Mouse (Mus musculus) C3H10T1/2 (cell line): ENCODE measurements around the gene Gm29094. TPM values are rescaled to one million over a fixed set of nuclear protein-coding genes. Genes with fewer than 3 reads are reported as not detected.

ENCODE experiments used
- polyA plus RNA-seq, 2 experiments: library from polyadenylated mRNA; unstranded; fragments of >200 nt; fragmentation: generic; extraction: Trizol; gene quantifications; one replicate each; pipeline ENCODE4 v1.2.1; 2012; ENCODE audit warnings: missing spikeins in 2 of 2

Gm29094 gene
- polyA plus RNA-seq: not detected

DNA sequence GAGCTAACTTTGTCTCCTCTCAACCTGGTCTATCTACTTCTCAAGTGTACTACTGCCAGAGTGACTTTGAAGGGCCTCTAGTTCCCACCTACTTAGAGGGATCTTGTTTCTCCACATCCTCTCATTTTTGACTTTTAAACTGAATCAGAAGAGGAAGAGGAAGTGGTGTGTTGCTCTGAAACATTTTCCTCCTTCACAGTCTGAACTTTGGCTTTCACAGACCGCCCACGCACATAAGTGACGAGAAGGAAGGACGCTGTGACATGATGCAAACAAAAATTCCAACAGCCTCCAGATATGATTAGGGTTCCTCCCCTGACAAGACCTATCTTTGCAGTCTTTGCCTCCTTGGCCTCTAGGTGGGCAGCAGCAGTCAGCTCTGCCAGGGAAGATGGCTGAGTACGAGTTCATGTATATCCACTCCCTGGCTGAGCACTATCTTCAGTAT lies at the start of gene Gm29094, which contains the start of gene Bcl2a1b:
Gene Gm29094, plus strand, starts transcription at position 411 of the 448 bp plus-strand sequence.
Gene Bcl2a1b, plus strand, starts transcription at position 241 of the 448 bp plus-strand sequence.

DNA sequence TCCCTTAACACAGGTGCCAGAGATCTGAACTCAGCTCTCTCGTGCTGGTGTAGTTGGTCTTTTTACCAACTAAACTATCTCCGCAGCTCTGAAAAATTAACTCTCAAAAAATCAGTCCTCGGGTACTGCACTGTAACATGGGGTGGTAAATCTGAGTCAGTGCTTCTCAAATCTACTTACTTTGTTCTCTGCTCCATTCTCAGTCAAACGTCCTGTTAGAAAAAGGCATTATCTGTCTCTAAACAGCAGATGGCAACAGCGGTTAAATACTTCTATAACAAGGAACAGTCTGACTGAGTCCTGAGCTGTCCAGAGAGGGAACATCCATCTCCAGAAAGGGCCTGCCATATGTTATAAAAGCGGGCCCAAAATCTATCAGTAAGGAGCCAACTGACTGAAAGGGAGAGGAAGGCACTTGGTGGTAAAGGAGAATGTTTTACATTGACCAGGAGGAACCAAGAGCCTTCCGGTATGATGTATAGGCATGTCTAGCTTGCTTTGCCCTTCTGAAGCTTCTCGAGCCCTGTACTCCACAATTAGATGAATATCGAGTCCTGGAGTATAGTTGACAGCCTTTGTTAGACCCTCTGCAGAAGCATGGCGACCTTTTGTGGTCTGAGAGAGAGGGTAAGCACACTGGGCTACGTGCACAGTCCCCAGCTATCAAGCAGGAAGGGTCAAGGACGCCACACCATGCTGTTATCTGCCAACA lies 11.3 kb downstream of the Gm29094 start, which contains the start of gene Mthfs:
Gene Mthfs, plus strand, starts transcription at position 324 of the 712 bp plus-strand sequence.

Other genes starting within 250 kb of the Gm29094 start
- gene Bcl2a1a, start 242.5 kb upstream of the Gm29094 start, polyA plus RNA-seq: not detected
- gene Trim43b, start 106.5 kb upstream of the Gm29094 start, polyA plus RNA-seq: not detected
- not detected for gene Bcl2a1b, start 170 bp upstream of the Gm29094 start, polyA plus RNA-seq
- 10 to 100 TPM in 1 of 2 experiments, 1 to 10 TPM in 1; 3.3 to 13.0 TPM for gene Mthfs, start 11.3 kb downstream of the Gm29094 start, polyA plus RNA-seq